Mouse (Mus musculus) C2C12 (cell line): Measurements from ENCODE around the gene Masp2.

Experiments
- CTCF ChIP-seq: IDR thresholded peaks from one replicate; pipeline ENCODE4 v1.5.1; 2011; ENCODE audit not compliant: control insufficient read depth, insufficient read depth, insufficient read length
- USF1 ChIP-seq: IDR thresholded peaks from one replicate; pipeline ENCODE4 v1.6.1; 2011; ENCODE audit warnings: low read depth, mild to moderate bottlenecking, control low read depth, moderate library complexity

DNA sequence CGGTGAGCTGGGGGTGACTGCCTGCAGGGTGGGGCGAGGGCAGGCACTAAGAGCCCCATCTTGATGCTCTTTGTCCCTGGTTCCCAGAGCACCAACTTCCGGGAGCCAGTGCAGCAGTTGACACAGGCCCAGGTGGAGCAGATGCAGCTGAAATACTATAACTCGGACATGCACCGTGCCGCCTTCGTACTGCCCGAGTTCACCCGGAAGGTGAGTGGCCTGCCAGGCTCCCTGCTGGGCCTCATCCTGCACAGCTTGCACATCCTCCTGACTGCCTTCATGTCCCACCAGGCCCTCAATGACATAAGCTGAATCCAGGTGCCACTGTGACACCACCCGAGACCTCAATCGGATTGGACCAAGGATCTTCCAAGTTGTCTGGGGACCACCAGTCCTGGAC, 8.4 kb upstream of the Masp2 start:
- TF ChIP-seq USF1 = no peak
- TF ChIP-seq CTCF = no peak
